Mouse (Mus musculus): ENCODE results near the gene Gnb3. TPM values are rescaled to one million over a fixed set of nuclear protein-coding genes. Genes with fewer than 3 reads are reported as not detected.

Gene Gnb3
- polyA plus RNA-seq, 2 experiments from 2014 or later = not detected

DNA sequence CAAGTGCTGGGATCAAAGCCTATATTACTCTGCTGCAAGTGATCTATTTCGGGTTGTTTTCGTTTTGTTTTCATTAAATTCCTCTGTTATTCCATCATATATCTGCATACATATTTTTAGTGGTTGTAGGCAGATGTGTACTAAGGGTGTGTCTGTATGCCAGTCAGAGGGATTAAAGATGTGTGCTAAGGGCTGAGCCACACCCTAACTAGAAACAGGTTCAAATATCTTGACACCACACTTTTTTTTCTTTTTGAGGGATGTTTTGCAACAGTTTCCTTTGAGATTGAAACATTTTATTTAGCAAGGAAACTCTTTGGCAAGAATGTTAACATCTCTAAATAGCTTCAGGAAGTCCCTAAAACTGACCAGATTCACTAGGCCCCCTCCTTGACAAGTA lies 43.9 kb downstream of the Gnb3 start:
- ATAC-seq = no peak

DNA sequence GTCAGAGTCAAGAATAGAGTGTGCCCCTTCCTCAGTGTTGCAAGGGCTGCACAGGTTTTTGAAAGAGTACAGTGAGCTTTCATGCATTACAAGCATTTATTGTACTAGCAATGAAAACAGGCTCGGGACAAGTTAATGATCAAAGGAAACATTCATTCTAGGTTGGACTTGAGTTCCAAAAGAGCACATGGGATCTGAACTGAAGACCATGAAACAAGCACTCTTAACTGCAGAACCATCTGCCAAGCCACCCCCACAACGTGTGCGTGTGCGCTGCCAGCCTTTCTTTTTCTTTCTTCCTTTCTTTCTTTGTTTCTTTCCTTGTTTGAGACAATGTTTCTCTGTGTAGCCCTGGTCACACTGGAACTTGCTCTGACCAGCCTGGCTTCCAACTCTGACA lies 44.3 kb downstream of the Gnb3 start:
- no peak for ATAC-seq

DNA sequence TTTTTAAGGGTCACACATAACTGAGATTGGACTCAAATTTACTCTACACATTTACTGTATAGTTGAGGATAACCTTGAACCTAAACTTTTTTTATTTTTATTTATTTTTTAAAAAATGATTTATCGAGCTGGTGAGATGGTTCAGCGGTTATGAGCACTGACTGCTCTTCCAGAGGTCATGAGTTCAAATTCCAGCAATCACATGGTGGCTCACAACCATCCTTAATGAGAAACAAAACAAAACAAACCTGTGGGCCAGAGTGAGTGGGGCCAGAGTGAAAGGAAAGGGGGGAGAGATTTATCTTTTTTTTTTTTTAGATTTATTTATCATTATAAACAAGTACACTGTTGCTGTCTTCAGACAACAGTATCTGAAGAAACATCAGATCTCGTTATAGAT lies 48.2 kb downstream of the Gnb3 start:
- ATAC-seq = no peak

DNA sequence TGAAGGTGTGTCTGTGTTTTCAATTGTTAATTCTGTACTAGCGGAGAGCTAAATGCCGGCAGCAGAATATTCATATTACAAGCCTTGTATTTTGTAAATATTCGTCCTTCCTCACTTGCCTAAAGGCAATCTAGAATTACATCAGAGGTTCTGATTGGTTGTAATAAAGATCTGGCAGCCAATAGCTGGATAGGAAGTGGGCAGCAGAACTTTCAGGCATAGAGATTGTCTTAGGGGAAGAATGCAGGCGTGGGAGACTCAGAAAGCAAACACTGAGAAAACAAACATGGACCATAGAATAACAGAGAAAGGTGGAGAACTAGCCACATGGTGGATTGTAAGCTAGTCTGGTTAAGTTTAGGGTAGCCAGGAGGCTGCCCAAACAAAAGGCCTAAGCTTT lies 50.0 kb downstream of the Gnb3 start:
- no peak for ATAC-seq

DNA sequence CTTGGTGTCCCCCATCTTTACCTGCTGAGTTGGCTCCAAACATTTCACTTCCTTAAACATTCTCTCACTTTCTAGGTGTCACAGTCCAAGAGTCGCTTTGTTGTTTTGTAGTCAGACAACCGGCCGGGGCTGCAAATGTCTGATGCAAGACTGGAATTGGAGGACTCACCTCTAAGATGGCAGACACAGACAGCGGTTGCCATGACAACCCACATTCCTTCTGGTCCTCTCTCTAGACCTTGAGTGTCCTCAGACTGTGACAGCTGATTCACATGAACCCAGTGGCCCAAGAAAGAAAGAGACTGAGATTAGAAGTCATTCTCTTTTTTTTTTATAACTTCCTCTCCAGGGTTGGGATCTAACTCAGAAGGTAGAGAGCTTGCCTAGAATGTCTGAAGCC lies 50.6 kb downstream of the Gnb3 start:
- no peak for ATAC-seq

DNA sequence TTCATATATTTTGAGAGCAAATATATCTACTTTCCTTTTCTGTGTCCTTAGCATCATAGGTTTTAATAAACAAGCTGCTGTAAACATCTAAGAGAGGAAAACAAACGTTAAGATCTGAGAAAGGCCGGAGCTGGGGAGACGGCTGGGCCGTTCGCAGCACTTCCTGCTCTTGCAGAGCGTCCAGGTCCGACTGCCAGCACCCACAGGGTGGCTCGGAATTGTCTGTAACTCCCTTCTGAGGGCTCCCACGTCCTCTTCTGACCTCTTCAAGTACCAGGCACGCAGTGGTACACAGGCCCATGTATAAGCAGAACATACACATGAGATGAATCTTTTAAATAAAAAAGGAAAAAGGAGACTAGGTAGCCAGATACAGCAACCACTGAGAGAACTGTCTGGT lies 52.4 kb downstream of the Gnb3 start:
- no peak for ATAC-seq

DNA sequence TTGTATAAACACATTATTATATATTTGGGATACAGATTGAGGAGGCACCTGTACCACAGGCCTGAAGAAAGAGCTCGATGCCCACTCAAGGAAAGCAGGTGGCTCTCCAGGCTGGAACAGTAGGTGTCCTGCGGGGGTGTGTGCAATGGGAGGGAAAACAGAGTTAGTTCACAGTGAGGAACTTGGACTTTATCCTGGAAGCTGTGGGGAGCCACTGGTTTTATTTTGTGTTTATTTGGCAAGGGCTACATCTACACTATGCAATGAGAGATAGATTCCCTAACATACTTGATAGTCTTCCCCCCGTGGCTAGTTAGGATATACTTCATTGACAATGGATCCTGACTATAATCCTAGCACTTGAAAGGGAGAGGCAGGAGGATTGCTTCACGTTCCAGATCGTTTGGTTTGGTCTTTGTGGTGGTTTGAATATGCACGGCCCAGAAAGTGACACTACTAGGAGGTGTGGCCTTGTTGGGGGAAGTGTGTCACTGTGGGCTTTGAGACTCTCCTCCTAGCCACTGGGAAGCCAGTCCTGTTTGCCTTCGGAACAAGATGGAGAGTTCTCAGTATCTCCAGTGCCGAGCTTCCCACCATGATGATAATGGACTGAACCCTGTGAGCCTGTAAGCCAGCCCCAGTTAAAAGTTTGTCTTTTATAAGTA lies 53.2 kb downstream of the Gnb3 start:
- no peak for ATAC-seq

Other genes starting within 250 kb of the Gnb3 start
- gene C1s2, start 204.2 kb downstream of the Gnb3 start, polyA plus RNA-seq (2017; shearing (Covaris generic)) = not detected
- 10 to 100 TPM; 33.5 to 35.0 TPM for gene Lpcat3, start 177.2 kb downstream of the Gnb3 start, polyA plus RNA-seq (2017; shearing (Covaris generic))
- gene Emg1, start 128.1 kb downstream of the Gnb3 start, polyA plus RNA-seq (2017; shearing (Covaris generic)) = 100 to 1,000 TPM; 465 to 483 TPM
- 10 to 100 TPM; 56.1 to 59.9 TPM for gene Phb2, start 127.9 kb downstream of the Gnb3 start, polyA plus RNA-seq (2017; shearing (Covaris generic))
- gene Ptpn6, start 101.6 kb downstream of the Gnb3 start, polyA plus RNA-seq (2017; shearing (Covaris generic)) = 100 to 1,000 TPM; 187 to 310 TPM
- 100 to 1,000 TPM; 509 to 554 TPM for gene Grcc10, start 98.9 kb downstream of the Gnb3 start, polyA plus RNA-seq (2017; shearing (Covaris generic))
- under 1 TPM in 1 of 2 experiments, not detected in 1; 0.36 TPM for gene Gm45234, start 84.3 kb downstream of the Gnb3 start, polyA plus RNA-seq (2017; shearing (Covaris generic))
- 1 to 10 TPM; 4.4 to 4.8 TPM for gene Atn1, start 83.8 kb downstream of the Gnb3 start, polyA plus RNA-seq (2017; shearing (Covaris generic))
- gene Eno2, start 70.6 kb downstream of the Gnb3 start, polyA plus RNA-seq (2017; shearing (Covaris generic)) = 1 to 10 TPM; 3.0 to 9.9 TPM
- gene Lrrc23, start 60.5 kb downstream of the Gnb3 start, polyA plus RNA-seq (2017; shearing (Covaris generic)) = 1 to 10 TPM; 1.1 to 2.7 TPM
- gene Spsb2, start 31.6 kb downstream of the Gnb3 start, polyA plus RNA-seq (2017; shearing (Covaris generic)) = 1 to 10 TPM; 1.7 to 3.4 TPM
- gene Tpi1, start 26.0 kb downstream of the Gnb3 start, polyA plus RNA-seq (2017; shearing (Covaris generic)) = 10 to 100 TPM; 65.7 to 90.0 TPM
- gene Usp5, start 10.8 kb downstream of the Gnb3 start, polyA plus RNA-seq (2017; shearing (Covaris generic)) = 100 to 1,000 TPM in 1 of 2 experiments, 10 to 100 TPM in 1; 77.2 to 154 TPM
- gene Cdca3, start 10.7 kb downstream of the Gnb3 start, polyA plus RNA-seq (2017; shearing (Covaris generic)) = 10 to 100 TPM in 1 of 2 experiments, 1 to 10 TPM in 1; 8.0 to 27.1 TPM
- under 1 TPM in 1 of 2 experiments, not detected in 1; 0.11 TPM for gene P3h3, start 17.5 kb upstream of the Gnb3 start, polyA plus RNA-seq (2017; shearing (Covaris generic))
- gene Gpr162, start 23.7 kb upstream of the Gnb3 start, polyA plus RNA-seq (2017; shearing (Covaris generic)) = not detected
- 100 to 1,000 TPM; 268 to 648 TPM for gene Cd4, start 47.9 kb upstream of the Gnb3 start, polyA plus RNA-seq (2017; shearing (Covaris generic))
- gene Lag3, start 71.4 kb upstream of the Gnb3 start, polyA plus RNA-seq (2017; shearing (Covaris generic)) = 10 to 100 TPM; 19.0 to 29.0 TPM
- gene Ptms, start 79.8 kb upstream of the Gnb3 start, polyA plus RNA-seq (2017; shearing (Covaris generic)) = 10 to 100 TPM in 1 of 2 experiments, 1 to 10 TPM in 1; 5.4 to 10.6 TPM
- 10 to 100 TPM; 39.0 to 40.7 TPM for gene Mlf2, start 91.1 kb upstream of the Gnb3 start, polyA plus RNA-seq (2017; shearing (Covaris generic))
- gene Cops7a, start 125.3 kb upstream of the Gnb3 start, polyA plus RNA-seq (2017; shearing (Covaris generic)) = 10 to 100 TPM; 66.2 to 93.4 TPM
- under 1 TPM in 1 of 2 experiments, not detected in 1; 0.15 TPM for gene Pianp, start 156.4 kb upstream of the Gnb3 start, polyA plus RNA-seq (2017; shearing (Covaris generic))
- 1 to 10 TPM; 3.9 to 4.4 TPM for gene Zfp384, start 168.9 kb upstream of the Gnb3 start, polyA plus RNA-seq (2017; shearing (Covaris generic))
- gene Ing4, start 199.5 kb upstream of the Gnb3 start, polyA plus RNA-seq (2017; shearing (Covaris generic)) = 10 to 100 TPM; 48.3 to 64.6 TPM
- 10 to 100 TPM; 24.6 to 25.9 TPM for gene Acrbp, start 209.4 kb upstream of the Gnb3 start, polyA plus RNA-seq (2017; shearing (Covaris generic))
- gene Lpar5, start 227.6 kb upstream of the Gnb3 start, polyA plus RNA-seq (2017; shearing (Covaris generic)) = 10 to 100 TPM; 12.1 to 19.9 TPM

All from CD4-positive, CD25-positive, alpha-beta regulatory T cell, adult 4 months (primary cell).